Mouse (Mus musculus) small intestine, adult 2 months (tissue): Measurements from ENCODE around the gene Zfp867.

ENCODE experiments used
- CTCF ChIP-seq: fragments of 200-500 bp; IDR thresholded peaks from 2 replicates; pipeline ENCODE4 v1.5.1; 2012; ENCODE audit warnings: low read depth, mild to moderate bottlenecking, control low read depth, inconsistent platforms, low read length, moderate library complexity, mixed read lengths; ENCODE audit not compliant: insufficient replicate concordance, insufficient read length; ENCODE audit errors: extremely low read depth
- POLR2A ChIP-seq: fragments of 200-500 bp; IDR thresholded peaks from 2 replicates; pipeline ENCODE4 v1.6.1; 2012; ENCODE audit warnings: low read depth, mild to moderate bottlenecking, control low read depth, inconsistent platforms, low read length, moderate library complexity

DNA sequence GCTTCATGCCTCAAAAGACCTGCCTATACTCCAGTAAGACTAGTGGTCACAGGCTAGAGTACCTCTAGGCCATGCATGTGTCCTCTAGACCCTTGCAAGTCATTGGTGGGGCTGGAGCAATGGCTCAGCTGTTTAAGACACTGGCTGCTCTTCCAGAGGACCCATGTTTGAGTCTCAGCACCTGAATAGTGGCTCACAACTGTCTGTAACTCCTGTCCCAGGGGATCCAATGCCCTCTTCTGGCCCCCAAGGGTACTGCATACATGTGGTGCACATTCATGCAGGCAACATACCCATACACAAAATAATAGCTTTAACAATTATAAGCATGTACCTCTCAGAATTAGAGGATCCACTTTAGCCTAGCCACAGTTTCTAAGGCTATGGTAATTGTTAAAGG is 29.2 kb downstream of the Zfp867 start:
- no peak for TF ChIP-seq POLR2A
- no peak for TF ChIP-seq CTCF
